Mouse (Mus musculus) MEL (cell line): ENCODE data around the gene Ikzf3. TPM values are rescaled to one million over a fixed set of nuclear protein-coding genes. Genes with fewer than 3 reads are reported as not detected.

Experiments used
- DNase-seq: peaks from one replicate; pipeline ENCODE4 v3.0.0; 2011; ENCODE audit warnings: low read depth, low spot score
- H3K27ac ChIP-seq: 2 replicates; pipeline ENCODE4 v1.5.1; 2012; ENCODE audit warnings: low read depth, mild to moderate bottlenecking, control low read depth, low read length, moderate library complexity; ENCODE audit not compliant: control insufficient read depth
- H3K27me3 ChIP-seq, 2 experiments: fragments of 150-350 bp in 1 of 2; sonication (generic) in 1 of 2; 2 replicates each; pipeline ENCODE4 v1.6.1; 2012; ENCODE audit warnings: low read length in 2 of 2, mild to moderate bottlenecking in 2 of 2, improper control_type of control experiment in 1 of 2, moderate library complexity in 1 of 2; ENCODE audit not compliant: insufficient read depth in 2 of 2, control insufficient read depth in 1 of 2
- H3K36me3 ChIP-seq, 2 experiments: 2 replicates each; pipeline ENCODE4 v1.6.1; 2012 to 2014; ENCODE audit warnings: low read length in 2 of 2, improper control_type of control experiment in 1 of 2, inconsistent platforms in 1 of 2, mild to moderate bottlenecking in 1 of 2; ENCODE audit not compliant: insufficient read depth in 2 of 2, control insufficient read depth in 1 of 2
- H3K4me1 ChIP-seq, 2 experiments: fragments of 150-350 bp in 1 of 2; sonication (generic) in 1 of 2; 2 replicates each; pipeline ENCODE4 v1.6.1; 2012; ENCODE audit warnings: low read length in 2 of 2, improper control_type of control experiment in 1 of 2, mild to moderate bottlenecking in 1 of 2; ENCODE audit not compliant: insufficient read depth in 2 of 2, control insufficient read depth in 1 of 2
- H3K4me3 ChIP-seq, 2 experiments: fragments of 150-350 bp in 1 of 2; sonication (generic) in 1 of 2; 2 replicates each; pipeline ENCODE4 v1.5.1; 2012; ENCODE audit warnings: low read depth in 2 of 2, low read length in 2 of 2, mild to moderate bottlenecking in 2 of 2, moderate library complexity in 2 of 2, control low read depth in 1 of 2, improper control_type of control experiment in 1 of 2; ENCODE audit not compliant: control insufficient read depth in 1 of 2, insufficient read depth in 1 of 2
- H3K79me2 ChIP-seq: 2 replicates; pipeline ENCODE4 v1.6.1; 2012; ENCODE audit warnings: mild to moderate bottlenecking, low read length, moderate library complexity; ENCODE audit not compliant: control insufficient read depth, poor library complexity, insufficient read depth
- H3K9ac ChIP-seq: 2 replicates; pipeline ENCODE4 v1.6.1; 2012; ENCODE audit warnings: low read depth, mild to moderate bottlenecking, control low read depth, low read length, moderate library complexity; ENCODE audit not compliant: control insufficient read depth, poor library complexity, severe bottlenecking
- H3K9me3 ChIP-seq: fragments of 150-350 bp; sonication (generic); replicated peaks from 2 replicates; pipeline ENCODE4 v1.6.1; 2012; ENCODE audit warnings: mild to moderate bottlenecking, low read length, improper control_type of control experiment, moderate library complexity; ENCODE audit not compliant: insufficient read depth
- CHD1 ChIP-seq: IDR thresholded peaks from 2 replicates; pipeline ENCODE4 v1.6.1; 2012; ENCODE audit warnings: low read depth, mild to moderate bottlenecking, inconsistent platforms, low read length, improper control_type of control experiment
- ELF1 ChIP-seq: IDR thresholded peaks from 2 replicates; pipeline ENCODE4 v1.6.1; 2014; ENCODE audit warnings: low read depth, mild to moderate bottlenecking, inconsistent platforms, low read length, improper control_type of control experiment, moderate library complexity
- JUND ChIP-seq: IDR thresholded peaks from 2 replicates; pipeline ENCODE4 v1.6.1; 2011; ENCODE audit warnings: low read depth, mild to moderate bottlenecking, improper control_type of control experiment, low read length
- MAZ ChIP-seq: IDR thresholded peaks from 2 replicates; pipeline ENCODE4 v1.6.1; 2012; ENCODE audit warnings: low read depth, mild to moderate bottlenecking, inconsistent platforms, low read length, improper control_type of control experiment
- MXI1 ChIP-seq: IDR thresholded peaks from 2 replicates; pipeline ENCODE4 v1.6.1; 2011; ENCODE audit warnings: mild to moderate bottlenecking, low read depth, low read length, improper control_type of control experiment
- NELFE ChIP-seq: IDR thresholded peaks from 2 replicates; pipeline ENCODE4 v1.6.1; 2011; ENCODE audit warnings: low read depth, low read length, improper control_type of control experiment
- RCOR1 ChIP-seq: IDR thresholded peaks from 2 replicates; pipeline ENCODE4 v1.6.1; 2012; ENCODE audit warnings: low read depth, mild to moderate bottlenecking, inconsistent platforms, low read length, improper control_type of control experiment
- SIN3A ChIP-seq: IDR thresholded peaks from 2 replicates; pipeline ENCODE4 v1.6.1; 2012; ENCODE audit warnings: low read length, improper control_type of control experiment, inconsistent platforms
- SMC3 ChIP-seq: IDR thresholded peaks from 2 replicates; pipeline ENCODE4 v1.6.1; 2011; ENCODE audit warnings: low read depth, low read length, improper control_type of control experiment
- USF1 ChIP-seq: IDR thresholded peaks from 2 replicates; pipeline ENCODE4 v1.6.1; 2014; ENCODE audit warnings: low read depth, mild to moderate bottlenecking, inconsistent platforms, low read length, improper control_type of control experiment, moderate library complexity
- USF2 ChIP-seq, 2 experiments: IDR thresholded peaks; 2 replicates each; pipeline ENCODE4 v1.6.1; 2011 to 2012; ENCODE audit warnings: improper control_type of control experiment in 2 of 2, low read length in 2 of 2, borderline replicate concordance in 1 of 2, inconsistent platforms in 1 of 2, low read depth in 1 of 2, mild to moderate bottlenecking in 1 of 2; ENCODE audit not compliant: insufficient read depth in 1 of 2
- ZKSCAN1 ChIP-seq: IDR thresholded peaks from 2 replicates; pipeline ENCODE4 v1.6.1; 2012; ENCODE audit warnings: low read depth, mild to moderate bottlenecking, inconsistent platforms, low read length, improper control_type of control experiment, moderate library complexity
- ZMIZ1 ChIP-seq: IDR thresholded peaks from 2 replicates; pipeline ENCODE4 v1.6.1; 2012; ENCODE audit warnings: low read depth, mild to moderate bottlenecking, inconsistent platforms, low read length, improper control_type of control experiment, moderate library complexity
- polyA plus RNA-seq, 2 experiments: library from polyadenylated mRNA; stranded (reverse) in 1 of 2; unstranded in 1 of 2; fragments of >175 nt in 1 of 2; fragments of >200 nt in 1 of 2; gene quantifications; 2 replicates each; pipeline versions ENCODE4 v1.2.1 to v1.2.4; 2012; ENCODE audit warnings: low replicate concordance in 2 of 2, low read depth in 1 of 2; ENCODE audit not compliant: insufficient read length in 2 of 2, insufficient read depth in 1 of 2, missing spikeins in 1 of 2
- total RNA-seq: library from RNA; depleted of rRNA; stranded (reverse); fragments of 300-350 nt; gene quantifications from 2 replicates; pipeline ENCODE4 v1.2.3, GENCODE M21; 2012

The Ikzf3 gene
- total and polyA plus RNA-seq, 3 experiments = 0.12 TPM; not detected in 2

DNA sequence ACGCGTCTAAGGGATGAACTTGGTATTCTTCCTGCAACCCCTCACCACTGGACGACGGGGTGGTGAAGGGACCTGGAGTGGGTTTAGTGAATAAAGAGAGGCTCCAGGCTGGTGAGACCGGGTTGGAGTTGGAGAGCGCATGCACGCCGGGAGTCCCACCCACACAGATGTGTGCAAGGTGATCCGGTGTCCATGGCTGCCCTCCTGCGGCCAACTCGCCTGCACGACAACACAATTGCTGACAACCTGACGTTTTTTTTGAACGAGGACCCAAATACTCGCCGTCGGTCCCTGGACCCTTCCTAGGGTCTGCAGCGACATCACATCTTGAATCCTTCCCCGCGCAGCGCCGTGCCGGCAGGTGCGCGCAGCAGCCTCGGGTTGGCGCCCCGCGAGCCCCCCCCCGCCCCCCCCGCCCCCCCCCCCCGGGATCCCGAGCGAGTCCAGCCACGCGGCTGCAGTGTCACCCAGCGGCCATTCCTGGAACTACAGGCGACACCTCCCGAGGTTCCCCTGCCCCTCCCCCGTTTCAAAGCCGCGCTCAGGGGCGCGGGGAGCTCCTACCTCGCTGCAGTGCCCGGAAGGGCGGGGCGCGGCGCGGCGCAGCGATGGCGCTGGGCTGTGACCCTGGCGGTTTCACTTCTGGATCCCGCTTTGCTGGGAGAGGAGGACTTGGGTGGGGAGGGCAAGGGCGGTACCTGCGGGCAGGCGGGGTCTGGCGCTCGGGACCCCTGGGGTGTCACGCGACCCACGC is 88.3 kb downstream of the Ikzf3 start (continued):
- TF ChIP-seq MAZ (peak; percentile 97), USF2 (IDR thresholded peaks at IDR 0.05; ENCODE audit: borderline replicate concordance in 1 of 2, insufficient read depth in 1 of 2, low read depth in 1 of 2, low read length in 2 of 2) (no peak), NELFE (peak; percentile 68), SMC3 (peak; percentile 46)

DNA sequence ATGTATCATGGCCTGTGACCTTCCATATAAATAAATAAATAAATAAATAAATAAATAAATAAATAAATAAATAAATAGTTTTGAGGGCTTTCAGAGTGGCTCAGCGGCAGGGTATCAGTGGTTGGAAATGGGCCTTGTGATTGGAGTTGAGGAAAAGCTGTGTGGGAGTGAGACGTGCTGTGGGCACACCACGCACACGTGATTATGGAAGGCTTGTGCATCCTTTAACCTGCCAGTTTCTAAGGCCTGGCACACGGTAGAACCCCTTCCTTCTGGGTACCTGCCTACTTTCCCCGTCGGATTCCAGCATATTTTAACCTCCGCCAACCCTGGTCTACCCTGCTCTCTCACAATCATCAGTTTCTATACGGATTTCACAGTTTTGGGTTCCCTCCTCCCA is 88.9 kb downstream of the Ikzf3 start:
- Histone ChIP-seq H3K79me2 (no peaks in the 10 kb centered on the region; the same call in 1 of the 2 replicates), H3K9ac (peak overlapping the region; percentile 68), H3K4me1 (peaks cover 0 to 10% of the 10 kb centered on the region in 2 experiments; a peak in 1 of 4 replicates), H3K27me3 (no peaks in the 10 kb centered on the region; a peak in 2 of 4 replicates), H3K4me3 (peak overlapping the region; percentile 54), H3K9me3 (no peaks in the 10 kb centered on the region), H3K36me3 (peaks cover 0 to 2% of the 10 kb centered on the region in 2 experiments; a peak in 1 of 4 replicates), H3K27ac (0 out of 2 replicates have a peak overlapping the region, but pooled peaks have one; percentile 1)
- DNase-seq = no peak
- TF ChIP-seq CHD1 (no peak), JUND (no peak), USF1 (peak; percentile 47), SIN3A (no peak), RCOR1 (no peak)

DNA sequence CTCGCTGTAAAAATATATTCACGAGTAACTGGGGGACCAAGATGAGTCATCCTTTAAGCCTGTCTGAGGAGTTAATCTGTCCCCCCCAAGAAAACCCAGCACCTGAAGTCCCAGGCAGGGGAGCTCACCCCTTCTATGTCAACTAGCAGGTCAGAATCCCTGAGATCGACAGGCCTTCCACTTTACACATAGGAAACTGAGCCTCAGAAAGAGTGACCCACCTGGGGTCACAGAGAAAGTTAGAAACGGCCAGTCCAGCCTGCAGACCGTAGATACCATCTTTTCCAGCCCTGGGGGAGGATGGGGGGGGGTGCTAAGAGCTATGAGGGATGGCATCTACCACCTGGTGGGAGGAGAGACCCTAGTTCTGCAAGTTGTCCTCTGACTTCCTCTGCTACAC is 89.3 kb downstream of the Ikzf3 start:
- Histone ChIP-seq H3K27ac (no peak overlapping the region), H3K4me1 (peaks cover 0 to 10% of the 10 kb centered on the region in 2 experiments; a peak in 1 of 4 replicates), H3K36me3 (peaks cover 0 to 2% of the 10 kb centered on the region in 2 experiments; a peak in 1 of 4 replicates), H3K9ac (no peak overlapping the region; the same call in 1 of the 2 replicates), H3K4me3 (no peak overlapping the region), H3K79me2 (no peaks in the 10 kb centered on the region; the same call in 1 of the 2 replicates), H3K27me3 (no peaks in the 10 kb centered on the region; a peak in 2 of 4 replicates), H3K9me3 (no peaks in the 10 kb centered on the region)
- TF ChIP-seq MXI1 (no peak), ZKSCAN1 (no peak), ELF1 (no peak), ZMIZ1 (no peak), JUND (no peak), SIN3A (no peak)
- peak; percentile 19 for DNase-seq
